Mouse (Mus musculus): ENCODE data around the gene Klhl5.

The Klhl5 gene

GRCm38 (mm10) chr5:65106876-65107772, at the start of gene Klhl5:
Gene Klhl5 (plus strand): TSS chr5:65107539.
- DNase-seq (ENCODE audit: low spot score), result peak; percentile 89

GRCm38 (mm10) chr5:65057596-65057995, 49.7 kb upstream of the Klhl5 start:
- no peak for DNase-seq (ENCODE audit: low spot score)

- DNase-seq (ENCODE audit: low spot score), result no peak
Observed at GRCm38 (mm10) chr5:65059806-65060205, 47.5 kb upstream of the Klhl5 start.

GRCm38 (mm10) chr5:65062236-65062635, 45.1 kb upstream of the Klhl5 start:
- DNase-seq (ENCODE audit: low spot score), result no peak

GRCm38 (mm10) chr5:65063266-65063665, 44.1 kb upstream of the Klhl5 start:
- DNase-seq (ENCODE audit: low spot score), result no peak

GRCm38 (mm10) chr5:65068166-65068565, 39.2 kb upstream of the Klhl5 start:
- DNase-seq (ENCODE audit: low spot score), result no peak

GRCm38 (mm10) chr5:65069872-65070271, 37.5 kb upstream of the Klhl5 start:
- DNase-seq (ENCODE audit: low spot score), result no peak

GRCm38 (mm10) chr5:65071689-65072118, 35.6 kb upstream of the Klhl5 start:
- no peak for DNase-seq (ENCODE audit: low spot score)

GRCm38 (mm10) chr5:65073247-65073646, 34.1 kb upstream of the Klhl5 start:
- DNase-seq (ENCODE audit: low spot score), result no peak

- peak; percentile 14 for DNase-seq (ENCODE audit: low spot score)
Observed at GRCm38 (mm10) chr5:65074693-65075092, 32.6 kb upstream of the Klhl5 start.

- peak; percentile 57 for DNase-seq (ENCODE audit: low spot score)
Observed at GRCm38 (mm10) chr5:65076087-65076486, 31.3 kb upstream of the Klhl5 start.

- no peak for DNase-seq (ENCODE audit: low spot score)
Observed at GRCm38 (mm10) chr5:65076748-65077147, 30.6 kb upstream of the Klhl5 start.

- no peak for DNase-seq (ENCODE audit: low spot score)
Observed at GRCm38 (mm10) chr5:65078081-65078480, 29.3 kb upstream of the Klhl5 start.

GRCm38 (mm10) chr5:65079881-65080280, 27.5 kb upstream of the Klhl5 start:
- DNase-seq (ENCODE audit: low spot score), result peak; percentile 29

GRCm38 (mm10) chr5:65081836-65082235, 25.5 kb upstream of the Klhl5 start:
- no peak for DNase-seq (ENCODE audit: low spot score)

- peak; percentile 78 for DNase-seq (ENCODE audit: low spot score)
Observed at GRCm38 (mm10) chr5:65086522-65086921, 20.8 kb upstream of the Klhl5 start.

- DNase-seq (ENCODE audit: low spot score), result no peak
Observed at GRCm38 (mm10) chr5:65089707-65090106, 17.6 kb upstream of the Klhl5 start.

- DNase-seq (ENCODE audit: low spot score), result no peak
Observed at GRCm38 (mm10) chr5:65091184-65091858, 16.0 kb upstream of the Klhl5 start.

GRCm38 (mm10) chr5:65091921-65092320, 15.4 kb upstream of the Klhl5 start, which contains the start of gene Tmem156:
Gene Tmem156 (minus strand): TSS chr5:65092132.
- no peak for DNase-seq (ENCODE audit: low spot score)

- no peak for DNase-seq (ENCODE audit: low spot score)
Observed at GRCm38 (mm10) chr5:65093769-65094168, 13.6 kb upstream of the Klhl5 start.

- peak; percentile 79 for DNase-seq (ENCODE audit: low spot score)
Observed at GRCm38 (mm10) chr5:65094902-65095545, 12.3 kb upstream of the Klhl5 start.

GRCm38 (mm10) chr5:65096082-65096481, 11.3 kb upstream of the Klhl5 start:
- no peak for DNase-seq (ENCODE audit: low spot score)

- DNase-seq (ENCODE audit: low spot score), result no peak
Observed at GRCm38 (mm10) chr5:65096805-65097204, 10.5 kb upstream of the Klhl5 start.

All from lung, postnatal 25 days (tissue).